Mouse (Mus musculus): ENCODE results near the gene Rftn1.

GRCm38 (mm10) chr17:50183300-50183699 is 7.2 kb downstream of the Rftn1 start:
- TF ChIP-seq POLR2A (IDR thresholded peaks at IDR 0.05; ENCODE audit: control insufficient read depth, low read depth, low read length): no peak
- no peak for TF ChIP-seq CTCF (IDR thresholded peaks at IDR 0.05; ENCODE audit: control insufficient read depth, insufficient read depth, insufficient replicate concordance, low read depth, low read length)
